Mouse (Mus musculus) spleen, adult 2 months (tissue): ENCODE results near the gene Plekha6.

Source experiments
- CTCF ChIP-seq: fragments of 200-500 bp; IDR thresholded peaks from 2 replicates; pipeline ENCODE4 v1.5.1; 2011; ENCODE audit warnings: mild to moderate bottlenecking, inconsistent platforms; ENCODE audit not compliant: insufficient read depth, insufficient read length, insufficient replicate concordance; ENCODE audit errors: extremely low read depth
- POLR2A ChIP-seq: fragments of 200-500 bp; IDR thresholded peaks from 2 replicates; pipeline ENCODE4 v1.6.1; 2011; ENCODE audit warnings: low read depth, low read length, inconsistent platforms

GRCm38 (mm10) chr1:133270336-133270735 is 106.3 kb downstream of the Plekha6 start:
- no peak for TF ChIP-seq CTCF
- TF ChIP-seq POLR2A, result no peak
